Mouse (Mus musculus) 416B (cell line): ENCODE measurements at regions not wholly inside any gene's neighbourhood (a gene's known extent, or its start where the extent isn't known, plus 50 kb on each side); places are given as distances from the start of the nearest gene placed in this dataset.

Experiments used
- DNase-seq: peaks from one replicate; pipeline ENCODE4 v3.0.0; 2011; ENCODE audit warnings: low read depth

DNA sequence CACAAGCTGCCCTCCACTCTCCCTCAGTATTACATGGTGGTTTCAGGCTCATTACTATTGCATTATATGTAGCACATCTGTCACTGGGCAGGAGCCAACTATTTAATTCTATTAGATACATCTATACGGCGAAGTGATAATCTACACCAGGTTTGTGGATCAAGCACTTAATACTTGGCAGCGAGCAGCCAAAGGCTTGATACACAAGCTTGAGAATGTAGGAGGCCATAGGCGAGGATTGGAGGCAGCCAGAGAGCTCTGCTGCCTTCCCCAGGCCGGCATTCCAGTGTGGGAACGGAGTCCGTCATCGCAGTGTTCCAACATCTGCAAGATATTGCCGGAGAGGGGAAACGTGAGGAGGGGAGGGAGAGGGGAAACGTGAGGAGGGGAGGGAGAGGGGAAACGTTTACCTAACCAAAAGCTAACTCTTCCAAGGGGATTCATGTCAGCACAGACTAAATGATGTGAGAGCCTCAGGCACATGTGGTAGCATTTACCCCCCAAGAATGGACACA lies 109.6 kb upstream of the Habp2 start:
- no peak for DNase-seq

DNA sequence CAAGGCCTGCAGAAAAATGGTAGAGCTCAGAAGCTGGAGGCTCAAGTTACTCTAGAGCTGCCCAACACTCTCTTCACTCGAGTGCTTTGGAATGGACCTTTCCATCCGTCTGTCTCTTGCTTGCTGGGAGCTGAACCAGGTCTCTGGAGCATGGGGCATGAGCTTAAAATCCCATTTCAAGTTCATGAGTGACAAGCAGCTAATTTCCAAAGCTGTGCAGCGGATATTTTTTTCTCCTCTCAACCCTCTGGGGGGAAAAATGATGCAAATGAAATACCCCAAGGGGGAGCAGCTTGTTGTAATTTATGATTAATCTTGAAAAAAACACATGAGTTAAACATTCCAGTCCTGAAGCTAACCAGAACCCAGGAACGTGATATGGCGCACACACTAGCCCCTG lies 101.2 kb upstream of the Habp2 start:
- DNase-seq, result no peak

DNA sequence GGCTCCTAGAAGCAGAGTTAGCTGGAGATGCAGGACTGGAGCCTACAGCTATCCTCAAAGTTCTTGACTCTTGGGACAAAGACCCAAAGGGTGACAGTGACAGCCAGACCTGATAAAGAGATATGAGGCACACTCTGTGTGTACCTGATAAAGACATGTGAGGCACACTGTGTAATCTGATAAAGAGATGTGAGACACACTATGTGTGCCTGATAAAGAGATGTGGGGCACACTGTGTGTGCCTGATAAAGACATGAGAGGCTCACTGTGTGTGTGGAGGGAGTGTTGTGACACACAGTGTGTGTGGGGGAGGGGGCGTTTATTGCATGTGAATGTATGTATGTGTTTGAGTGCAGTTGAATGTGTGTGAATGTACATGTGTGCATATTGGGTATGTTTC lies 97.8 kb upstream of the Habp2 start:
- DNase-seq, result no peak

DNA sequence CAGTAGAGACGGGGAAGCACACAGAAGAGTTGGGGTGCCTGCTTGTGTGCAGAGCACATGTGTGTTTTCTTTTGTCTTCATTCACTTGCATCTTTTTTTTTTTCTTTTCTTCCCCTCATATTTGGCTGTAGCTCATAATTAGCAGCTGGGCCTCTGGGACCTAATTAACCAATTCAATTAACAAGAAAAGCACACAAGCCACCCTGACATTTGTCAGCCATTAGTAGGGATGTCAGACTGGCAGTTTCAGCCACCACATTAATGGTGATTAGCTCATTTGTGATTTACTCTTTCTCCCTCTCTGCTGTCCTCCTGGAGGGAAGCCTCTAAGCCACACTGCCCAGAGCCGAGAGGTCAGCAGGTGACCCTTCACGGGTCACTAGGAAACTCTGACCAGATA lies 96.7 kb upstream of the Habp2 start:
- no peak for DNase-seq

DNA sequence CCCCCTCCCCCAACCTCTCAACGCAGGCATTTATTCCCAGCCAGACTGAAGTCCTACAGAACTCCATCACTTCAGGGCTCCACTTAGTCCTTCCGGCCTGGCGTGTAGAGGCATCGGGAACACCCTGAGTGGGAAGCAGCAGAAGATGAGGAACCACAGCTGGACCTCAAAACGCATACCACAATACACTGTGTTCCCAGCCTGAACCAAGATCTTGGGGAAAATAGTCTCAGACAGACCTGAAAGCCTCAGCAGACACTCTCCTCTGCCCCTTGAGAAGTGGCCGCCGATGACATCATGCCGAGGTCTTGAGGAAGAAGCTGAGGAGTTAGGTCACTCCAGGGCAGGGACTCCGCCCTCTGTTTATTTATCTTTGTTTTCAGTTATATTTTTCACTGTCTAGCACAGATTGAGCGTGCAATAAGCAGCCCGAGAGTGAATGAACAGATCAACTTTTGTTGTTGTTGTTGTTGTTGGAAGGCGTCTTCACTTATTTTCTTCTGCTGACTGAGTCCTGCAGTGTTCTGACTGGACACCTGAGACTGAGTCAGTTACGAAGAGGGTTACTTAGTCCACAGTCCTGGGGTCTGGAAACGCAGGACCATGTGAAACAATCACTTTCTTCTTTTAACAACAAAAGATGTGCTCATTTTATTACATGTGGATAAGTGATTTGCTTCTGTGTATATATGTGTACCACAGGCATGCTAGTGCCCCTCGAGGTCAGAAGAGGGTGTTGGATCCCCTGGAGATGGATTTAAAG lies 88.3 kb upstream of the Habp2 start:
- DNase-seq, result no peak

DNA sequence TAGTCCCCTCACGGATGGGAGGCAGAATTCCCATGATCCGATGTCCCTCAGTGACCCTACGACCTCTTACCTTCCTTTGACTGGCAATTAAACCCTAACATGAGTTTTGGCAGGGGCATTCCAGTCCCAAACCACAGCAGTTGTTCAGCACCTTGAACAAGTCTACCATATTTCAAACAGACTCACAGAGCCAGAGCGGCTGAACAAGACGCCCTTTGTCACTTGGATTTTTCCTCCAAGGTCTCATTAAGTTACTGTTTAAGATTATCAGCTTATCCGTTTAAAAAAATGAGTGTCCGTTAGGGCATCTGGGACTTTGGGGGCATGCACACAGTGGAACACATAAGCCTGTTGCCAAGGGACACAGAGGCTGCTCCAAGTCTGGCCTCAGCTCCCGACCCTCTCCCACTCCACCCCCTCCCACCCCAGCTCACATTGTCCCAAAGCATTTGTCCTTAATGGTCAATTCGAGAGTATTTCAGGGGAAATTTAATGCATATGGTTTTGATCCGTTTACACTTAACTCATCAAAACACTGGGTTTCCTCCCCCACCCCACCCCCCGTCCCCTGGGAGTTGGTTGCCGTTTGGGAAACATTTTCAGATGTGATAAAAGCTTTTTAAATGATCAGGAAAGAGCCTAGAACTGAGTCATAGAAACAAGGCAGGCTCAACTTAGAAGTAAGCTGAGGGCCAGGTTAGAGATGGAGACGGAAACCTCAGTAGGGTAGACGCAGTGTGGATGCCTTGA lies 87.4 kb upstream of the Habp2 start:
- no peak for DNase-seq

- DNase-seq, result peak; percentile 58
Measured at GRCm38 (mm10) chr19:56201007-56201682, 85.8 kb upstream of the Habp2 start.

- peak; percentile 53 for DNase-seq
Measured at GRCm38 (mm10) chr19:56201738-56202480, 85.0 kb upstream of the Habp2 start.

- no peak for DNase-seq
Measured at GRCm38 (mm10) chr19:56202481-56203130, 84.3 kb upstream of the Habp2 start.

- no peak for DNase-seq
Measured at GRCm38 (mm10) chr19:56218536-56218935, 68.4 kb upstream of the Habp2 start.

DNA sequence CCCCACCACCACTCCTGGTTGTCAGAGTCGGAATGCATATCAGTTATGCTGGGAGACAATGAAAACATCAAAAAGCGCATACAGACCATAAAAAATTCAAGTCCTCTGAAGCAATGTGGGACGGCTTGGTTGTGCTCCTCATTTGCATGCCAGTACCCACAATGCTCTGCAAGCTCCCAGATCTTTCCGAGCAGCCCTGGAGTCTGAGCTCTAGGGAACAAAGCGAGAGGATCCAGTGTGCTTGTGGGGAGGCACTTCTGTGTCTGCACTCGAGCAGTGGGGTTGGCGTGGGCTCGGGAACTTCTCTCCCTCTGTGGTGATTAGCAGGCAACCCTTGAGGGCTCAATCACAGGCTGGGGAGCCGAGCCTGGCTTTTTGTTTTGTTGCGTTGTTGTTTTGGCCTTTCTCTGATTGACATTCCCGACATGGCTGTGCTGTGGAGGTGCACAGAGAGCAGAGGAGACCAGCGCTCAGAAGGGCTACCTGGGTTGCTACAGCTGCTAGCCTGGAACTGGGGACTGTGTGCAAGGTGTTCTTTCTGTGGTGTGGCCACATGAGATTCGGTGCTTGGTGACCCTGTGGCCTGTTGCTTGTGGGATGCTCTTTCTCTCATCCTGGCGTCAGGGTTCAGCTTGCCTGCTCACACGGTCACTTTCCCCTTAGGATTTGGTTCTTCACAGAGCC lies 66.1 kb upstream of the Habp2 start:
- no peak for DNase-seq

- DNase-seq, result peak; percentile 12
Measured at GRCm38 (mm10) chr19:56222496-56222895, 64.4 kb upstream of the Habp2 start.

- DNase-seq, result peak; percentile 19
Measured at GRCm38 (mm10) chr19:56225039-56225438, 61.9 kb upstream of the Habp2 start.

DNA sequence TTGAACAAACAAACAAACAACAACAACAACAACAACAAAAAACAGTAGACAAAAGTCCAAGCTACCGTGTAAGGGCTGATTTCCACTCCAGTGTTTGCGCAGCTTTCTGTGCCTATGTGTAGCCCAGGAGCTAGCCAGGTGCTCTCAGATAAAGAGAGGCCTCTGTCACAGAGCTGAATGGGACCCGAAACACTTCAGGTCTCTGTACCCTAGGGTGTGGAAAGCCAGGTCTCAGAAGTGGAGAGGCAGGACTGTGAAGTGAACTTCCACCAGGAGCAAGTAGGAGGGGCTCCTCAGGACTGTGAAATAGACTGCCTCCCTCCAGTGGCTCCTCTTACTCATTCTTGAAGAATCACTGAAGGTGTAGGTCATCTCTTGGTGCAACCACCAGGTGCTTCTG lies 61.4 kb upstream of the Habp2 start:
- no peak for DNase-seq

GRCm38 (mm10) chr19:56228586-56228985 lies 58.4 kb upstream of the Habp2 start:
- DNase-seq, result no peak

DNA sequence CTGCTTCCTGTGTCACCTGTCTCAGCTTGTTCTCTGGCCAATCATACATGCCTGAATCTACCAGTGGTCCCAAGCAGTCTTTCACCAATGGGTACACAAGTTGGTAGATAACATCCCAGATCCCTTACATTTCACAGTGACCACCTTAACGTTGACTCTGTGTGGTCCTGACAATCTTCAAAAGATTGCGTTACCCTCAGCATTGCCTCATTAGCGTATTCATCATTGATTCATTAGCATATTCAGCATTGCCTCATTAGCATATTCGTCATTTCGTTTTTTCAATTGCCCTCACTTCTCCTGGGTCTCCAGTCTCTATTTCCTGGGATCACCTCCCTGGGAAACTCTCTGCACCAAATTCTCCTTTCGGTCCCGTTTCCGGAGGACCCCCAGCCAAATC lies 55.5 kb upstream of the Habp2 start:
- no peak for DNase-seq

GRCm38 (mm10) chr19:56231849-56232248 lies 55.1 kb upstream of the Habp2 start:
- DNase-seq, result no peak

- DNase-seq, result no peak
Measured at GRCm38 (mm10) chr19:56232269-56232668, 54.7 kb upstream of the Habp2 start.

DNA sequence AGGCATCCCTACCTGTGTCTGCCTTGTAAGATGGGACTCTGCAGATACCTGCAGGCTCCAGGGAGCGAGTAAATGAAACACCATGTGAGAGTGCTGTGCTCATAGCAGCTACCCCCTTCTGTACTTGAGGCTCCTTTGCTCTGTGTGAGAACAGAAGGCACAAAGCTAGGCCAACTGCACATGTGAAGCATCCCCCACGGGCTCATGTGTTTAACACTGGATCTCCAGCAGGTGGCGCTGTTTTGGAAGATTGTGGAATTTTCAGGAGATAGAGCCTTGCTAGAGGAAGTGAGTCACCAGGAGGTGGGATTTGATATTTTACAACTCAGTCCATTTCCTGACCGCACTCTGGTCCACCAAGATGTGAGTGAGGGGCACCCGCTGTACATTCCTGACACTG lies 54.0 kb upstream of the Habp2 start:
- no peak for DNase-seq

DNA sequence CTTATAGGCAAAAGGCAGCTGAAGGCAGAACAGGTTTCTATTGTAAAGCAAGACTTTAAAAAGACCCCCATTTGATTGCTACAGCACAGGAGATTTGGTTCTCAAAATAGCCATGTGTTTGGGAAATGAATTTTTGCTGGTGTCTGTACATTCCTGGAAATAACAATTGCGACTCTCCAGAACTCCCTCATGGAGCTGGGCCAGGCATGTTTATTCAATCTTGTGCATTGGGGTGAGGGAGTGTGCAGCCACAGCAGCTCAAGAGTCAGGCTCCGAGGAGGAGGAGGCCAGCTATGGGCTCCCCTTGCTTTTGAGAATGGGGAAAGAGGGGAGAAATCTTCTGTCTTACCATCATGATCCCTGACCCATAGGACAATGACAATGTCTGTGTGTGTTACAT lies 51.9 kb upstream of the Habp2 start:
- no peak for DNase-seq
